ENCODE assay signal across 9 mouse cellular contexts in the genomic region with DNA sequence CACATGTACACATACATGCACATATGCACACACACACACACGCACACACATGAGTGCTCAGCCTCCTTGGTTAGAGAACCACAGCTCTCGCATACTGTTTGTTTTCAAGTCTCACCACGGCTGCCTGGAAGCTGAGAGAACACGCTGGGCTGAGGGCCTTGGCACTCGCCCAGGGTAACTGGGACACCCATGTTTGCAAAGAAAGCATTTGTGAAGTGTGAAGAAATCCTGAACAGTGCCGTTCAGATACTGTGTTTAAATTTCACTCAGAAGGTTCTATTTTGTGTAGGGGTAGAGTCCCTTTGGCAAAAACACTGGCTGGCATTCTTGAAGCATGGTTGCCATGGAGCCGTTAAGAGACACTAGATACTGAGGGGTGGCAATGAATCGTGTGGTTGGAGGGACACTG.
A peak's percentile ranks its signal among the peaks of the same experiment; 100 is the strongest.
DNase-seq lines count a peak whose midpoint lies in the region; ATAC-seq lines count a peak whose summit lies in the region.
"Had no signal": no experiment of that assay in that cellular context is flagged by ENCODE, and none has a peak within 500 bp of the region (broad histone marks: within the 10 kb centered on the region; RNA-seq: fewer than 3 reads in every experiment).

No protein-coding gene starts in this region.

- H3K36me3 ChIP-seq in hindbrain, embryonic 12.5 days: no peaks in the 10 kb centered on the region
- H3K36me3 ChIP-seq in hindbrain, embryonic 10.5 days: no peaks in the 10 kb centered on the region
- H3K36me3 ChIP-seq: limb, embryonic 12.5 days had no signal

- H3K9ac ChIP-seq in hindbrain, embryonic 12.5 days: no peak overlapping the region
- H3K9ac ChIP-seq: limb, embryonic 12.5 days had no signal

- no peak overlapping the region for H3K4me3 ChIP-seq in hindbrain, embryonic 12.5 days
- H3K4me3 ChIP-seq in hindbrain, embryonic 10.5 days: no peak overlapping the region
- H3K4me3 ChIP-seq: limb, embryonic 12.5 days had no signal

- no peak overlapping the region; the same call in 1 of the 2 replicates for H3K27ac ChIP-seq in hindbrain, embryonic 12.5 days
- H3K27ac ChIP-seq in hindbrain, embryonic 10.5 days: no peak overlapping the region
- H3K27ac ChIP-seq: limb, embryonic 12.5 days had no signal

- H3K4me1 ChIP-seq in hindbrain, embryonic 12.5 days: peaks cover 22% of the 10 kb centered on the region
- H3K4me1 ChIP-seq in hindbrain, embryonic 10.5 days (replicated peaks): peaks cover 26% of the 10 kb centered on the region

- intact Hi-C loops in heart, postnatal 10 days (cut with DNase I): no loop called here
- intact Hi-C loops in left cerebral cortex, postnatal 10 days (cut with DNase I): no loop called here

- no peaks in the 10 kb centered on the region for H3K9me3 ChIP-seq in hindbrain, embryonic 12.5 days (replicated peaks)
- H3K9me3 ChIP-seq in hindbrain, embryonic 10.5 days: no peaks in the 10 kb centered on the region
- H3K9me3 ChIP-seq: limb, embryonic 12.5 days had no signal

- WGBS in hindbrain, embryonic 12.5 days: 34% methylated on average over 8 of the region's 8 CpGs
- WGBS in hindbrain, embryonic 10.5 days: 64% methylated on average over 8 of the region's 8 CpGs

- H3K27me3 ChIP-seq in hindbrain, embryonic 12.5 days: peaks cover 19% of the 10 kb centered on the region
- H3K27me3 ChIP-seq in hindbrain, embryonic 10.5 days (ENCODE audit: insufficient read depth, poor library complexity, severe bottlenecking): no peaks in the 10 kb centered on the region
- H3K27me3 ChIP-seq: limb, embryonic 12.5 days had no signal

- ATAC-seq in hindbrain, embryonic 12.5 days (ENCODE audit: low FRiP score): peak; percentile 59

- no peak overlapping the region for H3K4me2 ChIP-seq in hindbrain, embryonic 12.5 days (replicated peaks)
- H3K4me2 ChIP-seq: limb, embryonic 12.5 days had no signal

- DNase-seq in hindbrain, embryonic 10.5 days (ENCODE audit: low spot score): no peak
- DNase-seq in heart, postnatal 10 days: peak; percentile 32 to 33
- peak; percentile 88 to 90 for DNase-seq in left cerebral cortex, postnatal 10 days (ENCODE audit: extremely low spot score in 1 of 2, low spot score in 2 of 2)
- DNase-seq in right cerebral cortex, postnatal 10 days (ENCODE audit: low spot score in 2 of 2): peak; percentile 92 to 94
- no peak for DNase-seq in urinary bladder, adult 18-20 months (ENCODE audit: low spot score in 2 of 2)
- no peak for DNase-seq in adrenal gland, postnatal 14 days
- no peak for DNase-seq in cerebellum, adult 11 months

Comparison
In these comparisons a context has a peak if more than half of its experiments do, and no peak if none do; other contexts are left out.
1. DNase-seq: peak in heart, postnatal 10 days (2 of 2), left cerebral cortex, postnatal 10 days (2 of 2) and right cerebral cortex, postnatal 10 days (2 of 2); none in hindbrain, embryonic 10.5 days (single experiment), urinary bladder, adult 18-20 months (0 of 2), adrenal gland, postnatal 14 days (single experiment) and cerebellum, adult 11 months (single experiment).